Mouse (Mus musculus) ES-CJ7 (cell line): Measurements from ENCODE around the gene Rhog.

ENCODE experiments used
- DNase-seq: peaks from one replicate; pipeline ENCODE4 v3.0.0; 2011; ENCODE audit warnings: low read depth, low spot score

Gene Rhog

DNA sequence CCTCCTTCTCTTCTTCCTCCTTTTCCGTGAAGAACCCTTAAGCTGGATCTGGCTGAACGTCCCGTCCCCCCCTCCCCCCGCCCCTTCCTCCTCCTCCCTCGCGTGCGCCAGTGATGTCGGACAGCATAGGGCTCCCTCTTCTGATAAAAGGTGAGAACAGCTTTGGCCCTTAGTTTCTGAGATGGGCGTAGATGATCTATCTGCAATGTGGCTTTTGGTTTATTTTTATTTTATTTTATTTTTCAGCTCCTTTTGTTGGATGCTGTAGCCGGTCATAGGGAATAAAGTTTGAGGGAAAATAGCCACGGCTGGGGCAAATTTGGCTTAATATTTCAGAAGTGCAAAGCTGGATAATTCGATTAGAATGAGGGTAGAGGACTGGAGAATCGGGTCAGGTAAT lies 33.5 kb downstream of the Rhog start:
- peak; percentile 81 for DNase-seq

- DNase-seq, result no peak
These were observed 34.0 kb downstream of the Rhog start for GRCm38 (mm10) chr7:102221899-102222298.

DNA sequence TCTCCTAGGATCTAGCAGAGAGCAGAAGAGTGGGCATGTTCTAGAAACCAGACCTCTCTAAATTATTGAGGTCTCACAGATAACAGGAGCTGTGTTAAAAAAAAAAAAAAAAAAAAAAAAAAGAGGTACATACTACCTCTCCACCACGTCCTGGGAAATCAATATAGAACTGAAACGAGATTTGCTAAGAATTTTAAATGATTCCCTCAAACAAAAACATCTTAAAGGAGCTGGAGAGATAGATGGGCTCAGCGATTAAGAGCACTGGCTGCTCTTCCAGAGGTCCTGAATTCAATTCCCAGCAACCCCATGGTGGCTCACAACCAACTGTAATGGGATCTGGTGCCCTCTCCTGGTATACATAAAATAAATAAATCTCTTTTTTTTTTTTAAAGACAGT lies 44.8 kb downstream of the Rhog start:
- DNase-seq, result peak; percentile 23

DNA sequence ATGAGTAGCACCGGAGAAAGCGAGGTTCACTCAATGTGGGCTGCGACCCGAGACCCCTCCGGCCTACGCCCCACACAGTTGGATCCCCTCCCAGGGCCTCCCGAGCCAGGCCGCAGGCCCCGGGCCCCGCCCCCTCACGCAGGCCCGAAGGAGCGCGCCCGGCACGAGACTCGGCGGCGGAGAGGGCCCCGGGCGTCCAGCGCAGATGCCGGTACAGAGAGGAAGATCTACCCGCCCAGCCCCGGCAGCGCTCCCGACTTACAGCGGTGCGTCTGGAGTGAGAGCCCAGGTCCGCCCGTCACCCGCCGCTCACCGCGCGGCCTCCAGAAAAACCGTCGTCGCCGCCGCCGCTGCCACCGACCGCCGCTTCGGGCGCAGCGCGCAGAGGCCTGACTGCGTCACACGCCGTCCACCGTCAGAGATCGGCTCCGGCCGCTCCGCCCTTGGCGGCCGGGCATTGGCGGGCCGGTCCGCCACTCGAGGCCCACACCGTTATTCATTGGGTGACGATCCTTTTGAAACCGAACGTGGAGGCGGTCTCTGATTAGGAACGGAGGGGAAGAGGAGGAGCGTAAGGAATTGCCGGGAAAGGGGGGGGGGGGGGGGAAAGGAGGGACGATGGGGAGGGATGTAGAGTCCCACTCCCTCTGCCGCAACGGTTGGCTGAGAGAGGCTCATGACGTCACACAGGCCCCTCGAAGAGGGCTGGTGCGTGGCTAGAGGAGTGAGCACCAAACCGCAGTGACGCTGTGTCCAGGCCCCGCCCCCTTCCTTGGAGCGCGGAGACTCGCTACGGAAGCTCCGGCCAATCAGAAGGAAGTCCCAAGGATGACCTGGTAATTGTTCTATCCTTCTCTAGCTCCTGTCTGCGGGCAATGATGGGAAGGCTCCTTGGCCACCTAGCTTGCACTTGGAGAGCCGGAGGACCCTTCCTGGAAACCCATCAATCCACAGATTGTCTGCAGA lies 45.8 kb downstream of the Rhog start, which contains the start of the genes Nup98 and Pgap2:
Gene Nup98, minus strand, starts transcription at position 421 of the 966 bp plus-strand sequence.
Gene Pgap2, plus strand, starts transcription at position 453 of the 966 bp plus-strand sequence.
- DNase-seq, result peak; percentile 100

DNA sequence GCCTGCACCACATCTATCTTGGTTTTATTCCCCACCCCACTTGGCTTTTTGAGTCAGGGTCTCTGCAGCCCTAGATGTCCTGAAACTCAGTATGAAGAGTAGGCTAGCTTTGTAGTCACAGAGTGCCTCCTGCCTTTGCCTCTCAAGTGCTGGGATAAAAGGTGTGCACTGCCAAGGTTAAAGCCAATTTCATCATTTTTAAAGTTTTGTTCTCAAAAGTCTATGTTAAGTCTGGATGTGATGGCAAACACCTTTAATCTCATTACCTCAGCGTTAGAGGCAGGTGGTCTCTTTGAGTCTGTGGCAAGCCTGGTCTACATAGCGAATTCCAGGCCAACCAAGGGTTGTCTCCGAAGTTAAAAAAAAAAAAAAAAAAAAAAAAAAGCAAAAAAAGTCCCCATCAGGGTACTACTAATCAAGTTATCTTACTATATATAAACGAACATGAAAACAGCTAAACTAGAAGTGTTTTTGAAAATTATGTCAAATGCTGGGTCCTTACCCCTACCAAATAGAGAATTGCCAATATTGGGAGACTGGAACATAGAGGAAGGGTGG lies 47.0 kb downstream of the Rhog start:
- DNase-seq, result no peak

GRCm38 (mm10) chr7:102205646-102206045 lies 50.2 kb downstream of the Rhog start:
- DNase-seq, result no peak

DNA sequence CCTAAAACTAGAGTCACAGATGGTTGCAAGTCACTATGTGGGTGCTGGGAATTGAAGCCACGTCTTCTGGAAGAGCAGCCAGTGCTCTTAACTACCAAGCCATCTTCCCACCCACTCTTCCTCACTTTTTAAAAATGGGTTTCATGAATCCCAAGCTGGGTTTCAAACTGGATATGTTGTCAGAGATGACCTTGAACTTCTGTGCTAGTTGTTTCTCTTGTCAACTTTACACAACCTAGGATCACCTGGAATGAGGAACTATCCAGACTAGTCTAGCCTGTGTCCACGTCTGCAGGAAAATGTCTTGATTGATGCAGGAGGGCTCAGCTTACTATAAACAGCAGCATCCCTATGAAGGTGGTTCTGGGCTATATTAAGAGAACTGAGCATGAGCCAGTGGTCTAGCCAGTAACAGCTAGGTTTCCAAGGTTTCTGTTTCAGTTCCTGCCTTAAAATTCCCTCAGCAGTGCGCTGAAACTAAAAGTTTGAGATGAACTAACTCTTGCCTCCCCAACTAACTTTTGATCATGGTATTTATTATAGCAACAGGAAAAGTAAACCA lies 51.5 kb downstream of the Rhog start:
- no peak for DNase-seq

GRCm38 (mm10) chr7:102200996-102201785 lies 54.7 kb downstream of the Rhog start:
- DNase-seq, result peak; percentile 68

GRCm38 (mm10) chr7:102200576-102200975 lies 55.3 kb downstream of the Rhog start:
- DNase-seq, result peak; percentile 65

GRCm38 (mm10) chr7:102192356-102192755 lies 63.5 kb downstream of the Rhog start:
- DNase-seq, result no peak
